Mouse (Mus musculus): ENCODE measurements around the gene Fam172a.

GRCm38 (mm10) chr13:78005344-78005743 is 303.5 kb downstream of the Fam172a start:
- TF ChIP-seq CTCF (IDR thresholded peaks at IDR 0.05; ENCODE audit: insufficient read depth, low read length) (no peak), POLR2A (IDR thresholded peaks at IDR 0.05; ENCODE audit: borderline replicate concordance, extremely low read depth, low read depth, low read length) (no peak)

All from lung, adult 2 months (tissue).